Mouse (Mus musculus) hindlimb bud, embryonic 11.5 days (tissue): ENCODE measurements around the gene Cask.
"Not testable (repeated sequence)": the region's sequence is repeated elsewhere in the genome, so short reads cannot be mapped to it uniquely, and the experiment has no call there.

Experiments used
- DNase-seq: peaks from one replicate; pipeline ENCODE4 v3.0.0-alpha.2; 2012; ENCODE audit warnings: low read depth, low spot score; ENCODE audit errors: extremely low spot score

The Cask gene

DNA sequence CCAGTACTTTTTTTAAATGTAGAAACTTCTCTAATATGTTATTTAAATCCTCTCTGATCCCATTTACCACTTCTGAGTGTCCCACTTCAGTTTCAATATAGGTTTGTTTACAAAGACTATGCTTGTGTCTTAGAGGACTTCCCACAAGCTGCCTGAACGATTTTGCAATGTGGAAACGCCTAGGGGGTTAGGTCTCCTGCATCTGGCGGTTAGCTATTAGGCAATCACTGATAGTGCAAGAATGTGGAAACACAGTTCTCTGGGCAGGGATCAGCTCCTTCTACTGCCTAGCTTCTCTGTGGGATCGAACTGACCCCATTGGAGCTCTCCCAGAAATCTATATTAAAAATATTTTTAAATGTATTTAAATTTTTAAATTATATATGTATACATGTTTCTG lies at the start of gene Cask:
Gene Cask, minus strand, starts transcription at position 83 of the 400 bp plus-strand sequence.
- no peak for DNase-seq

DNA sequence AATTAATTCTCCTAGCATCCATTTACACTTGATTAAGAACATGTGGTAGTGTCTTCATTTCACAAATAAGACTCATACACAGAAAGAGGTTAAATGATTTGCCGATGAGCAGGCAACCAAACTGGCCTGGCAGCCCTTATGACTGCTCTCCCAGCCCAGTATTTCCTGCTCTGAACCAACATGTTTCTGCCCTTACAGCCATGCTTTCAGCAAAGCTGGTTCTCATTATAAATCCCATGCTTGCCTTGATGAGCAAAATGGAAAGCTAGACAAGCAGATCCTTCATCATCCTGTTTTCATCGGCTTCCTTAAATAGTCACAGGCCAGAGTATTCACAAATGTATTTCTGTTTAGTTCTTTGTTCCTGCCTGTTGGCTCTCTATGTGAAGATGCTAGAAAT lies 38.8 kb upstream of the Cask start:
- no peak for DNase-seq

DNA sequence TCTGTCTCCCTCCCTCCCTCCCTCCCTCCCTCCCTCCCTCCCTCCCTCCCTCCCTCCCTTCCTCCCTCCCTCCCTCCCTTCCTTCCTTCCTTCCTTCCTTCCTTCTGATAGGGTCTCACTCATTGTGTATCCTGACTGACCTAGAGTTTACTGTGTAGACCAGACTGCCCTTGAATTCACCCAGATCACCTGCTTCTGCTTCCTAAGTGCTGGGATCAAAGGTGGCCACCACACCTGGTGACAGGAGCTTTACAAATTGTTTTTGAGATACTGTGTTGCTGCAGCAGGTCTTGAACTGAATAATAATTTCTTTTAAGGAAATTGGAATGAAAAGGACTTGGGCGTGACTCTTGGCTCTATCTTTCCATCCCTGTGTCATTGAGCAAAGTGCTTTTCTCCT lies 33.2 kb upstream of the Cask start:
- no peak for DNase-seq

DNA sequence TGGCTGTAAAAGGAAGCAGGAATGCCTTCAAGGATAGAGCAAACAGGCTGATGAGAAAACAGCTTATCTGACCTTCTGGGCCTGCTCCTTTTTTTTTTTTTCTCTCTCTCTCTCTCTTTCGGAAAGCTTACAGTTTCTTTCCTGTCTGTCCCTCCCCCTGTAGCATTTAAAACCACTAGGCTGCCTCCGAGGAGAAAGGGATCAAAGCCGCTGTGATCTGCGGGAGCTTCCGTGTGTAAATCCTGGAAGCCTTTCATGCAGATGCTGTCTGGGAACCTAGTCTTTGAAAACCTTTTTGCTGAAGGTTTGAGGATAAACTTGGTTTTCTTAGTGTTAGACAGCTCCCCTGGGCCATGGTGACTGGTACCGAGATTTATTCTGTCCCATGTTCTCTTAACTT lies 30.8 kb upstream of the Cask start:
- DNase-seq: no peak

DNA sequence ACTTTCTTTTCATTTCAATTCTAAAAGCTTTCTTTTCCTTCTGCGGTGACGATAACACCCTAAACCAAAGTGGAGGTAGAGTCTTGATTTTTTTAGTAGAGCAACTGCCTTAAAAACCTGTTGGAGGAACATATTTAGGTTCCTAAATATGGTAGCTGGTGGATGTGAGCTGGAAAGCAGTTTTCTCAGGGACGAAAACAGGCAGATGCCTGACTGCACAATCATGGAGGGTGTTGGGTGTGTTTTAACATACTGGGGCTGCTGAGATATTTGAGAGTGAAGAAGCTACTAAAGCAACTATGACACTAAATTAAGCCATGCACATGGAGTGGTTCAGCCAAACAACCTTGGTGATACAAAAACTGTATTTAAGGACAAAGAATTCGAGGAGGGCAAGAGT lies 9.0 kb upstream of the Cask start:
- DNase-seq: no peak

DNA sequence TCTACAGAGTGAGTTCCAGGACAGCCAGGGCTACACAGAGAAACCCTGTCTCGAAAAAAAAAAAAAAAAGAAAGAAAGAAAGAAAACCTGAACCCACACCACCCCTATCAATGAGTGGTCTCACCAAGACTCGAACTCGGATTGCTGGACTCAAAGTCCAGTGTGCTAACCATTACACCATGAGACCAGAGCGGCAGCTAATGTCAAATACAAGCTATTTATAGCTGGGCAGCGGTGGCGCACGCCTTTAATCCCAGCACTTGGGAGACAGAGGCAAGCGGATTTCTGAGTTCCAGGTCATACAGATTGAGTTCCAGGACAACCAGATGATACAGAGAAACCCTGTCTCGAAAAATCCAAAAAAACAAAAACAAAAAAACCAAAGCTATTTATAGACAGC lies 7.9 kb upstream of the Cask start:
- no peak for DNase-seq

DNA sequence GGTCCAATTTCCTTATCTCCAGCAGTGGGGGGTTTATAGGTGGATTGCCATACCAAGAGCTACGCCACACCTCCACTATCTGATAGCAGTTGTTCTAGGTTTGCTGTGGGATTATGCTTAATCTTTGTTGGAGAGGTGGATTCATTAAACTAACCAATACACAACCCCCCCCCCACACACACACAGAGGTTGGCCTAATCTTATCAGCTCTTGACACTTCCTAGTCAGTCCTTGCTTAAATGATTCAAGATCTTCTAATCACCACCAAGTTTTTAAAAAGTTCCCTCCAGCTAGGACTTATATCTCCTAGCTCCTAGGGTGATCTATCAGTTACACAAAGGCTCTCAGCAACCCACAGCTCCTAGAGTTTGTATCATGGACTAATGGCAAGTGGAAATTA lies 2.7 kb downstream of the Cask start:
- no peak for DNase-seq

DNA sequence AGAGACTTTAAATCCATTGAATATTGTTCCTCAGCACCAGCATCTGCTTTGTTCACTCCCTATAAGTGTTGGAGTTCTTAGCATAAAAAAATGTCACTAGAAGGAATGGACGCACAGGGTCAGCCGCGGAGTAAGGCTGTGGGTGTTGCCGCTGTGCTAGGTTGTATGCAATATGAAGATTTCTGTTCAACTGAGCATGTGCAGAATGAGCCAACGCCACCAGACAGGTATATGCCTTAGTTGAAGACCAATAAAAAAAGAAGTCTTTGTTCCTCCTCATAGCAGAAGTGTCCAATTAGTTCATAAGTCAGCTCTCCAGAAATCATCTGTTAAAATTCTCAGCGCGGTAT lies 3.7 kb downstream of the Cask start:
- no peak for DNase-seq

DNA sequence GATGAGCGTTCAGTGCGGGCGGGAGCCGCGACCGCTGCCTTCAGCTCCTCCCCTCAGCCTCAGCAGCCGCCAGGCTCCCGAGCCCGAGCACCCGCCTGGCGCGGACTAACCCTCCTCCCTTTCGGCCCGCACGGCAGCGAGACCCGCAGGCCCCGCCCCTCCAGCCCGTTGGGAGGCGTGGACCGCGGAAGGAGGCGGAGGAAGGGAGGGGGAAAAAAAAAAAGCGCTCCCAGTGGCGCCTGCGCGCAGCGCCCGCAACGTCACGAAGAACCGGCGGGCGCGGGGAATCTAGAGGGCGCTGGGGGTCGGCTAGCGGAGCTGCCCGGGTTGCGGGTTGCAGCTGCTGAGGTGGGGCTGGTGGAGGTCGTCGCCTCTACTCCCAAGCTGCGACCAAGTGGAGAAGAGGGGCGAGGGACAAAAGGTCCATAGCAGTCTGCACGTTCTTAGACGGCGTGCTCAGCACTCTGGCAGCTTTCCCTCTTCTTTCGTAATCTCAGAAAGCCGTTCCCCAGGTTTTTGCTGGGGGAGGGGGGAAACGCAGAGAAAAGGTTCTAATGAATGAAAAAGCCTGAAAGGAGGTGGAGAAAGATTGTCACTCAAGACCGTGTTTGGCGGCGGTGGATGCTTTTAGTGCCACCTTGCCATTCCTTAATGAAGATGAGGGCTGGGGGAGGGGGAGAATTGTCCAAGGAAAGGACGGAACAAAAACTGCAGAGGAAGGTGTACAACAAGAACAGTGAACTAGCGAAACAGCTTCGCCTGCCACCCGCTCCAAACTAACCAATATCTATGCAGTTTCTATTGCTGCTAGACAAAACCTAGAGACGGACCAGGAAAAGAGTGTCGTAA lies 4.3 kb downstream of the Cask start:
- no peak for DNase-seq

DNA sequence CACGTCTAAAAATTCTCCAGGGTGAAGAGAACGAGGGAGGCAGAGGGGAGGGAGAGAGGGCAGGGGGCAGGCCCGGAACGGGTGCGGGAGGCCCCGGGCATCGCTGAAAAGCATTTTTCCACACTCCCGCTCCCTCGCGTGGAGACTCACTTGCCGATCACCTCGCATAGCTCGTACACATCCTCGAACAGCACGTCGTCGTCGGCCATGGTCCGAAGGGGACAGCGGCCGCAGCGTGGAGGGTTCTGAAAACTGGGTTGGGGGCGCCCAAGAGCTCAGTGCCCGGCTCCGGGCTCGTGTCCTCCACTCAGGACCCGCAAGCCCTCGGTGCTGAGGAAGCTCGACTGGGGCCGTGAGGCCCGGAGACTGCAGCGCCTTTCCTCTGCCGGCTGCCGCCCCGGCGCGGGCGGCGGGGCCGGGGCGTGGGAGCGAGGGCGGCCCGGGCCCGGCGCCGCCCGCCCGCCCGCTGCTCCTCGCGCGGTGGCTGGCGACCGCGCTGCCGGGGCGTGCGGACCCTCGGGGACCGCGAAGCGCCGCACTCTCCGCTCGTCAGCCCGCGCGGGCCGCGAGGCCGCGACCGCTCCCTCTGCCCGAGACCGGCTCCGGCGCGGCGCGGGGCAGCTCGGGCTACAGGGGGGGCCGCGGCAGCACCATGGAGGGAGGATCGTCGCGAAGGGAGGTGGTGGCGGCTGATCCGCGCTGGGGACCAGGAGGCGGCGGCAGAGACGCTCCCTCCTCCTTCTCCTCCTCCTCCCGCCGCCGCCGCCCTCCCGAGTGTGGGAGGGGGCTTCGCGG lies 5.1 kb downstream of the Cask start:
- no peak for DNase-seq

DNA sequence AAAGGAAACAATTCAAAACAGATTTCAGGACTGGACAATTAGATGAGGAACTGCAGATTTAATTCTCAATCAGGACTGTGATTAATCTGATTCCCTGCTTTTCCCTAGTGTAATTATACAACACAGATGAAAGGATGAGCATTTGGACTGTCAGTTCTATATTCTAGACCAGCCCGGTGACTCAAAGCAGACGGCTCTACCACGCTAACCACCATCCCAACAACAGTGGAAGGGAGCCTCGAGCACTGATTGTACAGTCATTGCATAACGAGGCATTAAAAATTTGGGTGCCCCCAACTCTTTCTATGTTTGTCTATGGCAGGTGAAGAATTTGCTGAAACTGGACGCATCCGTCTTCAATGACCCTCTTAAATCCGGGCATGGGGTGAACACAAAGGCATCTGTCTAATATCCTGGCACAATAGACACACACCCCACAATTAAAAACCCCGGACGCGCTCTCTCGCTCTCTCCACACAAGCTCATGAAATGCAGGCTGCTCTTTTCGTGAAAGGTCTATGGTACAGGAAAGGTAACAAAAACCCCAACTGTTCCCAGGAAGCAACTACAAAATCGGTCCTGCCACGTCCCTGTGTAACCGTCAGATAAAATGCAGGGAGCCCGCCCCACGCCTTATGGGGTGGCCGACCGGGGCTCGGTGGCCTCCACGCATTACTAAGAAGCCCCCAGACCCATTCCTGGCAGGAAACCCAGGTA lies 5.9 kb downstream of the Cask start:
- DNase-seq: no peak

DNA sequence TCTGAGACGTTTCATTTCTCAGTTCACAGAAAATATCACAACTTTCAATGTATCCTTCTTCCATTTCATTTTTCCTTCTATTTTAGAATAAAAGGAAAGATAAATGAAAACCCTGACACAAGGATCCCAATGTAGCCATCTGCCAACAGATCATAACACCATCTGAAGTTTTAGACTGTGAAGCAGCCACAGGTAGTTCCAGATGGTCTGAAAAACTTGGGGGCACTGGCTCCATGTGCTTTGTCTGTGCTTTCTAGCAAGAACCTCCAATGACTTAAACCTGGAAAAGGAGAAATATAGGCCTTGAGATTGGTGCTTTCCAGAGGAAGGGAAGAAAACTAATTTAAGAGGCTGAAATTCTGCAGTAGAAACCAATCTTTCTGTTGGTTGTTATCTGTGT lies 28.4 kb downstream of the Cask start:
- DNase-seq: no peak

DNA sequence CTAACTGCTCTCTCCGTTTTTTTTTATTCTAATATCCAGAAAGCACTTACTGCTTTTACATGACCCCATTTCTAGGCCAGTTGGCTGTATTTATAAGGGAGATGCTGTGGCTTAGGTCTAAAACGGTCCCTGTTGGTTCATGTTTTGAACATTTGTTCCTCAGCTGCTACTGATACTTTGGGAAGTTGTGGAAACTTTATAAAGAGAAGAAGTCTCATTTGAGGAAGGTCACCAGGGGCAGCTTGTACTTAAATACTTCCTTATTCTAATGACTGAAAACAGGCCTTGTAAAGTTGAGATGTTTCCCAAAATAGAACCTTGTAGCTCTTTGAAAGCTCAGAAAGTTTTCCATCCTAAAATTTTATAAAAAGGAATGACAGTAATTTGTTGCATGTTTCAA lies 52.4 kb downstream of the Cask start:
- DNase-seq: no peak

DNA sequence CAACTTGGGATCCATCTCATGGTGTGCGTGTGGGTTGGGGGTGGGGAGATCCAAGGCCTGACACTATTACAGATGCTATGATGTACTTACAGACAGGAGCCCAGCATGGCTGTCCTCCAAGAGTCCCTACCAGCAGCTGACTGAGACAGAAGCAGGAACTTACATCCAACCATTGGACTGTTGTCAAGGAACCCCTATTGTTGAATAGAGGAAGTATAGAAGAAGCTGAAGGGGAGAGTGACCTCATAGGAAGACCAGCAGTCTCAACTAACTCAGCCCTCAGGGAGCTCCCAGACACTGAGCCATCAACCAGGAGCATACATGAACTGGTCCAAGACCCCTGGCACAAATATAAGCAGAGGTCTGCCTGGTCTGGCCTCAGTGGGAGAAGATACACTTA lies 85.5 kb downstream of the Cask start:
- DNase-seq: no peak

DNA sequence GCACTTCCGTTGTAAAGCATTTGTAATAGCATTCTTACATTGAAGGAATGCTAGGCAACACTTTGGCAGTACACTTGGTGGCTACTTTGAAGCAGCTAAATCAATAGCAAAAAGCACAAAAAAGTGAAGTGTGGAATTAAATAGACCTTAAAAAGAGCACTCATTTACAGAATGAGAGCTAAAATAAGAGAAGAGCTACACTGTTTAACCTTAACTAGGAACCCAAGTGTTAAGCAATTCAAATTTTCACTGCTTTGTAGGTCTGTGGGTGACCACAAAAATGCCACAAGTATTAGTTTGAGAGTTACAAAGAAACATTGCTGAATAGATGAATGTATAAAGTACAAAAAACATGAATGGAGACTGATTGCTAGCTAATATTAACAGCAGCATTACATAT lies 86.1 kb downstream of the Cask start:
- DNase-seq: no peak

DNA sequence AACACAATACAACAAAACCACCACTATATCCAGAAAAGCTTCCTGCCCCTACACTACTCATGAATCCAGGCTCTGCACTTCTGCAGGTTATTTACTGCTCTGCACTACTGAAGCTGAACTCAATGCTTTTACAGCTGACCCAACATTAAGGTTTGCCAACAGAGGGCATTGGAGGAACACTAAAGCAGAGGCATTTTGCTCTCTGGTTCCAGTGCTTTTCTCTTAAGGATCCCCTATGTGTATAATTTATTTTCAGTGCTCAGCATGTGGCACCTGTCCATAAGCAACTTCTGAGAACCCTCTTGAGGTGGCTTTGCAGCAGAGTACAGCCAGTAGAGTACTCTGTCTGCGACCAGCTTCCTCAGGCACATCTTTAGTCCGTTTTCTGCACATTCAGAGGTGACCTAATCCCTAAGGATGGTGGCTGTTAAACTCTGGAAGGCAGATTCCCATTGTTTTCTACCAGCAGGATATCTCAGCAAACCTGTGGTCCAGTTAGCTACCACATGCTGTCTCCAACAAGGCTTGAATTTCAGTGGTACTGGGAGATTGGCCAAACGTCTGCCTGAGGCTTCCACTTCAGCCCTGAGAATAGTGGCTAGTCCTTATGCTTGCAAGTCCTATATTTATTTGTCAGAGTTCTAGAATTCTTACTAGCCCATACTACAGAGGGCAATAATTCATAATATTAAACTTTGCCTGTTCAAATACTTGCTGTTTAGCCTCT lies 93.7 kb downstream of the Cask start:
- DNase-seq: no peak

DNA sequence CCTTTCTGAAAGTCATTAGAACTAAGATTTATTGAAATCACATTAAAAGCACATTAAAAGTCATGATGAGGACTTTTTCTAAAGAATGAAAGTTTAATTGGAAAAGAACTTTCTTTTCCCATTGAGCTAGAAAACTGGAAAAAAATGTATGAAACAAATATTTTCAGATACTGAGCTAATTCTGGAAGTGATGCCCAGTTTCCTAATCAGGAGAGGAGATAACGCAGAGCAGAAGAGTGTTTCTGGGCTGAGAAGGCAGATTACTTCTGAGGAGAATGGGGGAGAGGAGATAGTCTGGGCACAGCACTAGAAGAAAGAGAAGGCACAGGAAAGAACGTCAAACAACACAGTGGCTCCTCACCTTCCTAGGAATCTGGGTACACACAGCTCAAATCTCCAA lies 110.1 kb downstream of the Cask start:
- no peak for DNase-seq

DNA sequence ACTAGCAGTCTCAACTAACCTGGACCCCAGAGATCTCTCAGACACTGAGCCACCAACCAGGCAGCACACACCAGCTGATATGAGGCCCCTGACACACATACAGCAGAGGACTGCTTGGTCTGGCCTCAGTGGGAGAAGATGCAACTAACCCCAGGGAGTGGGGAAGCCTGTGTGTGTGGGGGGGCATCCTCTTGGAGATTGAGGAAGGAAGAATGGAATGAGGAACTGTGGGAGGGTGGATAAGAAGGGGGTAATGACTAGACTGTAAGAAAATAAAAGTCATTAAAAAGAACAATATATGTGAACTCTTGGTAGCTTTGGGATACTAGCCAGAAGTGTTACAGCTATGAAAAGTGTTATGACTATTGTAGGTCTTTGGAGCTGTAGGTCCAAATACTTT lies 120.4 kb downstream of the Cask start:
- not testable (repeated sequence) for DNase-seq

DNA sequence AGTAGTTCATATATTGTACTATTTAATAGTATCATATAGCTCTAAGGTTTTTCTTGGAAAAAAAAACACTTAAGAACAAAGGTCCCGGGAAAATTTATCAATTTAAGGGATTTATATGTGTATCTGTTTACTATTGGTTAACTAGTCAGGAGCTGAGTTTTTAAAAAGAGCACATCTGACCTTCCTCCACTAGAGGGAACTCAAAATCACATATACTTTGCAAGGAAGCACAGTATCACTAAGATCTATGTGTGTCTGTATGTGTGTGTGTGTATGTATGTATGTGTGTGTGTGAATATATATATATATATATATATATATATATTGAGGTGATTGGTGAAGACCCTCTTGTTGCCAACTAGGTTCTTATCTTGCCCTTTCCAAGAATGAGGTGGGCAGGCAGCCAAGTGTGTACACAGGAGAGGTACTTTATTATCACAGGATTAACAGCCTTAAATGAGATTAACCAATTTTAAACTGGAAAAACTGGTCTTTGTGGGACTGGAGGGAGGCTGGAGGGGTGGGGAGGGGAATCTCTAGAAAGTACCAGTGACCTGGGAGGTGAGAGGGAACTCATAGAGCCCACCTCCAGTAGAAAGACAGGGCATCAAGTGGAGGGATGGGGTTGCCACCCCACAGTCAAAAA lies 121.2 kb downstream of the Cask start:
- no peak for DNase-seq

DNA sequence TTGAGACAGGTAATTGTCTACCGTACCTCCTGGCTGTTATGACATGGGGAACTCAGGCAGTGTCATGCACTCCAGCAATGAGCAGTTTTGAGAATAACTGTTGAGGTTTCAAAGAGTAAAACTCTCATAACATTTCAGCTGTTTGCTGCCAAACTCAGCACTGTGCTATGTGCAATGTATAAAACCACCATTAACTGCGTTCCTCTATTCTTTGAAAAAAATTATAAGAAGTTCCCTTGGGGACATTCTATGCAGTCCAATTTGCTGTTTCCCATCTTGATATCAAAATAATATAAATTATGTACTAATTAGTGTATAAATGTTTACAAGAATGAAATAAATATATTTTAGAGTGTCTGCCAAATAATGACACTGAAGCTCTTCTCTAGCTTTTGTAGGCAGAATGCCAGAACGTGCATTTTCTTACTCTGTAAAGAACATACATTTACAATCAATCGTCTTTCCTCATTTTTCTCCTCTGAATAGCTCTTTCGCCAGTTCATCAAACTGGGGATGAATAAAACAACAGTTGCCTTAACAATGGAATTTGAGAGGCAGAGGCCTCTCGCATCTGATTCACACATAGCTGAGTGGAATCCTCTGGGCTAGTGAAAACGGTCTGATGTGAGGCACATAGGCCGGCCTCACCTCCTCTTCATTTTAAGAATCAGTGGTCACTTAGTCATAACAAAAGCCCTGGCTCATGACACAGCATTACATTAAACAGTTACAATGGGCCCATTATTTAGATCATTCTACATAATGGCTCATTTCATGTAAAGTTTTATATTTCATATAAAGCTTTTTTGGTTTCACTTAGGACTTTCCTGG lies 125.4 kb downstream of the Cask start:
- DNase-seq: no peak
